Mouse (Mus musculus): ENCODE results near the gene Ccnt1. TPM values are rescaled to one million over a fixed set of nuclear protein-coding genes. Genes with fewer than 3 reads are reported as not detected.

The Ccnt1 gene
- polyA plus RNA-seq, 1 experiment from 2014 or later = 30.2 TPM

DNA sequence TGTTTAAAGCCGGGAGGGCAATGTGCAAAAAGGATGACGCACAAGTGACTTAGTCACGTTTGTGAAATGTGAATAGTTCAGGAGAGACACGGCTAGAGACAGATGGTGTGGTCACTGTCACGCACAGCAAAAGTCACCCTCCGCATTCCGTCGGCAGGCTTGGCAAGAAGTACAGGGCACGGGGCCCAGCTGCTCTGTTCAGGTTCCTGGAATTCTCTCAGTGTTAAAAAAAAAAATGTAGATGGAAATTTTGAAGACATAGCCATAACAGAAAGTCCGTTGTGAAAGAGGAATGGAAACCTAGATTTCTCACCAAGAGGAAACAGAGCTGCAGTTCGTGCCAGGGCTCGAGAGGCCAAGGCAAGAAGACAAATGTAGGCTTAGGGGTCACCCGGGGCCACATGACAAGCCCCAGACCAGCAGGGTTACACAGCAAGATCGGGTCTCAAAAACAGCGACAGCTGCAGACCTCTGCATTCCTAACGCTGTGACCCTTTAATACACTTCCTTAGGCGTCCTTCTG, 57.9 kb downstream of the Ccnt1 start:
- ATAC-seq (peak; percentile 52), DNase-seq (ENCODE audit: low read depth, low spot score) (no peak)
- in situ Hi-C loops (cut with MboI; ENCODE audit: low pct_unique_long_range_greater_than_20kb) = loop anchor here (5.0 kb wide), 1 partner anchor 104 kb away; no protein-coding TSS in a partner anchor
- ChIA-PET CTCF (no interaction called here), POLR2A (interaction anchor here (0.5 to 1.5 kb wide), 3 partner anchors 10 to 109 kb away, joined by 3 read pairs; no protein-coding TSS in a partner anchor)
- TF ChIP-seq CTCF (IDR thresholded peaks at IDR 0.05) = no peak
- no peaks in the 10 kb centered on the region for H3K27me3 ChIP-seq

DNA sequence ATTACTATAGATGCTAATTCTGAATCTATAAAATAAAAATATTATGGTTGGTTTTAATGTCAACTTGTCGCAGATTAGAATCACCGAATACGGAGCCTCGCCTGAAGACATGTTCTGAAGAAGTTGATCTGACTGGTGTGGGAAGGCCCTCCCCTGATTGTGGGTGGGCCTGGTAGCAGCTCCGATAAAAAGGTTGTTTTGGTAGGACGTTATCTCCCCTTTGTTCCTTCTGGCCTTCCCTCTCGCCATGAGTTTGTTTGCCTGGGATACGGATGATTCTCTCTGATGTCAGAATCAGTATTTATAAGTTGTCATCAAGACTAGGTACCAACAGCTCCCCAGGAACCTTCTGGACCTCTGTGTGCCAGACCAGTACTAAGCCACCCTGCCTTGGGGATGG, 58.5 kb downstream of the Ccnt1 start:
- in situ Hi-C loops (cut with MboI; ENCODE audit: low pct_unique_long_range_greater_than_20kb) = loop anchor here (5.0 kb wide), 1 partner anchor 105 kb away; no protein-coding TSS in a partner anchor
- no peak for DNase-seq (ENCODE audit: low read depth, low spot score)
- no peak for TF ChIP-seq CTCF (IDR thresholded peaks at IDR 0.05)
- H3K27me3 ChIP-seq = no peaks in the 10 kb centered on the region
- ChIA-PET CTCF (no interaction called here), POLR2A (no interaction called here)
- ATAC-seq = no peak

DNA sequence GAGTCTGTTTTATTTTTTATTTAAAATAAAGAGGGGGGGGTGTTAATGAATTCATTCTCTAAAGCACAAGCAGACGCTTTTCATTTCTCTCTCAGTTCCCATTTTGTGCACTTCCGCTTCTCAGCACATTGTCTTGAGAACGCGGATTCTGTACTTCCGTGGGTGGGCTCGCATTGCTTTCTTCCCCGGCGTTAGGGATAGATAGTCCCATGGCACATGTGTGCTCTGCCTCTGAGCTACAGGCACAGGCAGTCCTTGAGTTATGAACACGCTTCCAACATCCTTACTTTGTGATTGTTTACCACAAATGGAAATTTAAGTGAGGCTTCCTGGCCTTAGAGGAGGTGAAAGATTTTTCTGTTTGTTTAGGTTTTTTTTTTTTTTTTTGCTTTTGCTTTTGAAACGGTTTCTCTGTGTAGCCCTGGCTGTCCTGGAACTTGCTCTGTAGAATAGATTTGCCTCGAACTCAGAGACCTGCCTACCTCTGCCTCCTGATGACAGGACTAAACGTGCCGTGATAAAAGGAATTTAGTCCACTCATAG, 59.3 kb downstream of the Ccnt1 start:
- in situ Hi-C loops (cut with MboI; ENCODE audit: low pct_unique_long_range_greater_than_20kb) = loop anchor here (5.0 kb wide), 1 partner anchor 106 kb away; no protein-coding TSS in a partner anchor

DNA sequence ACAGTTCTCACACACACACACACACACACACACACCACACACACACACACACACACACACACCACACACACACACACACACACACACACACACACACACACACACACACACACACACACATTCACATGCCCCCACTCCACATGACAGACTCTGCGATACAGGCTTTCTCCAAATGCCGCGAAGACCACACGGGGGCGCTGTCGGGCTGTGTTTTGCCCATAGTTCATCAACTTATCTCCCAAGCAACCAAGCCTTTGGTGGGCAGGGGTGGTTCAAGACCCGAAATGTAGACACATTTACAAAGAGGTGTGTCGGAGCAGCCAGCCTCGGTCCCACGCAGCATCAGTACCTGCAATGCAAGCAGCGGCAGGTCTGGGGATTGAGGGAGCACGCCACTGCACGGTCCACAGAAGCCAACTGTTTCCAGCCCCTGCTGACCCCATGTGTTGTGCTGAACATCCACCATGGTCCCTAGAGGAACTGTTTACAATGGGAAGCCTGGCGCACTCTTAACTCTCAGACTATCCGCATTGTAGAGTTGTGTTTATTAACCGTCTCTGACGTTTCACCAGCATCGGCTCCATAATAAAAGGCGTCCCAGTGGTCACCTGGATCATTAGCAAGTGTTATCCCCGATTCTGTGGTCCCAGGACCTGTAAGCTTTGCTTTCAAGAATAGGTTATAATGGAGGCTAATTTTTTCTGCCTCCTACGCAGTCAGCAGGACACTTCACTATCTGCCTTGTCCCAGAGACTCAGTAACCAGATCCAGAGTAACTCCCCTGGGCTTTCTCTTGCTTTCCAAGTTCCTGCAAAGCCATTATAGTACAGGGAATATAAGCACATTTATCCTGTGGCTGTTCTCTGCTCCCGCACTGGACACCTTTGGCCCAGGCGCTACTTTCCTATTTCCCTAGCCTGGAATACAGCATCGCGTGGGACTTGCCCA, 60.0 kb downstream of the Ccnt1 start:
- no peak for ATAC-seq

More for the DNA sequence above, 59.3 kb downstream of the Ccnt1 start:
- ATAC-seq (no peak), DNase-seq (ENCODE audit: low read depth, low spot score) (no peak)
- TF ChIP-seq CTCF (IDR thresholded peaks at IDR 0.05) = no peak
- CTCF ChIA-PET = no interaction called here
- POLR2A ChIA-PET = no interaction called here
- no peaks in the 10 kb centered on the region for H3K27me3 ChIP-seq

DNA sequence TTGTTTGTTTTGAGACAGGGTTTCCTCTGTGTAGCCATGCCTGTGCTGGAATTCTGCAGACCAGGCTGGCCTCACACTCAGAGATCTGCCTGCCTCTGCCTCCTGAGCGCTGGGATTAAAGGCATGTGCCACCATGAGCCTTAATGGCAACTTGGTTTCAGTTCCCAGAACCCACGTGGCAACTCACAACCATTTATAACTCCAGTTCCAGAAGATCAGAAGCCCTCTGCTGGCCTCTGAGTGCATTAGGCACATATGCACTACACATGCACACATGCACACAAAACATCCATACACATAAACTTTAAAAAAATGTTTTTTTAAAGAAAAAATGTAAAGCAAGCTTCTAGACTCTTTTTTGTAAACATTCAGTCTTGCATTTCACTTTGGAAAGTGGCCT, 61.3 kb downstream of the Ccnt1 start:
- CTCF ChIA-PET = no interaction called here
- in situ Hi-C loops (cut with MboI; ENCODE audit: low pct_unique_long_range_greater_than_20kb) = no loop called here

More for the DNA sequence above, 60.0 kb downstream of the Ccnt1 start:
- TF ChIP-seq CTCF (IDR thresholded peaks at IDR 0.05) = peak; percentile 85
- in situ Hi-C loops (cut with MboI; ENCODE audit: low pct_unique_long_range_greater_than_20kb) = loop anchor here (5.0 kb wide), 1 partner anchor 107 kb away; no protein-coding TSS in a partner anchor
- DNase-seq (ENCODE audit: low read depth, low spot score) = no peak
- H3K27me3 ChIP-seq = no peaks in the 10 kb centered on the region
- ChIA-PET POLR2A (no interaction called here), CTCF (no interaction called here)

DNA sequence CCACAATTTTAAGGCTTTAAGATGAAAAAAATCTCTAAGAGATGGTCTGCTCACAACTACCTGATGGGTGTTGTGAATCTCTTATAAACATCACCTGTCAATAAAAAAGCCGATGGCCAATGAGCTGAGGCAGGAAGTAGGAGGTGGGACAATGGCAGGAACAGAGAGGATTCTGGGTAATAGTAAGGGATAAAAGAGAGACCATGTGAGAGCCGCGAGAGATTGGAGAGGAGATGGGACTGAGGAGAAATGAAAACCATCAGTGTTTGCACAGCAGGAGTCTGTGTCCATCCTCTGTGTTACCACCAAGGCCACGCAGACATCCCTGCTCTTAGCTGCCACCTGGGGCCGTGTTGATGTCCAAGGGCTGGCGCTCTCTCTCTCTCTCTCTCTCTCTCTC, 63.4 kb downstream of the Ccnt1 start:
- in situ Hi-C loops (cut with MboI; ENCODE audit: low pct_unique_long_range_greater_than_20kb) = no loop called here
- no peaks in the 10 kb centered on the region for H3K27me3 ChIP-seq
- ATAC-seq (no peak), DNase-seq (ENCODE audit: low read depth, low spot score) (no peak)
- ChIA-PET CTCF (no interaction called here), POLR2A (no interaction called here)
- no peak for TF ChIP-seq CTCF (IDR thresholded peaks at IDR 0.05)

More for the DNA sequence above, 61.3 kb downstream of the Ccnt1 start:
- no peak for ATAC-seq
- peak; percentile 21 for TF ChIP-seq CTCF (IDR thresholded peaks at IDR 0.05)
- POLR2A ChIA-PET = no interaction called here
- no peaks in the 10 kb centered on the region for H3K27me3 ChIP-seq
- no peak for DNase-seq (ENCODE audit: low read depth, low spot score)

DNA sequence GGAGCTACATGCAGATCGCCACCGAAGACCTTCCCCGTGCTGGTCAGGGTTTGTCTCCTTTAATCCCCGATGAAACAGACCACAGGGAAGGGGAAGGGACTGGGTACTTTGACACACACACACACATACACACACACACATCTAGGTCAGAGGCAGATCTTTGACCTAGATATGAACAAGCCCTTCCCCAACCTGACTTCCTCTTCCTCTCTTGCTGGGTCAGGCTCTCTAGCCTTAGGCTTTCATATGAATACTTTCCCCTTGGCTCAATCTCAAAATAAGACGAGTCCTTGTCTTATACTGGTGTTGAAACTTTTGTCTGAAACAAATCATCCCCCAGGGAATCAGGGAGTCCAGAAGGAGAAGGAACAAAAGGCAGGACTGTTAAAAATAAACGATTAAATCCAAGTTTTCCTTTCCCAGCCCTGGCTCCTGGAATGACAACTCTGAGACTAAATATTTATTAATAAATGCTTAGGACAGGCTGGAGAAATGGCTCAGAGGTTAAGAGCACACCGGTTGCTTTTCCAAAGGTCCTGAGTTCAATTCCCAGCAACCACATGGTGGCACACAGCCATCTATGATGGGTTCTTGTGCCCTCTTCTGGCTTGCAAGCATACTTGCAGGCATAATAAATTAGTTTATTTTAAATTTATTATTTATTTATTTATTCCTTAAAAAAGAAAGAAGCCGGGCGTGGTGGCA, 64.3 kb downstream of the Ccnt1 start:
- ChIA-PET POLR2A (interaction anchor here (1.2 kb wide), 1 partner anchor 52 kb away, joined by 3 read pairs; no protein-coding TSS in a partner anchor), CTCF (no interaction called here)
- in situ Hi-C loops (cut with MboI; ENCODE audit: low pct_unique_long_range_greater_than_20kb) = no loop called here
- H3K27me3 ChIP-seq = no peaks in the 10 kb centered on the region
- peak; percentile 34 for TF ChIP-seq CTCF (IDR thresholded peaks at IDR 0.05)
- DNase-seq (ENCODE audit: low read depth, low spot score) = no peak
- ATAC-seq = no peak

DNA sequence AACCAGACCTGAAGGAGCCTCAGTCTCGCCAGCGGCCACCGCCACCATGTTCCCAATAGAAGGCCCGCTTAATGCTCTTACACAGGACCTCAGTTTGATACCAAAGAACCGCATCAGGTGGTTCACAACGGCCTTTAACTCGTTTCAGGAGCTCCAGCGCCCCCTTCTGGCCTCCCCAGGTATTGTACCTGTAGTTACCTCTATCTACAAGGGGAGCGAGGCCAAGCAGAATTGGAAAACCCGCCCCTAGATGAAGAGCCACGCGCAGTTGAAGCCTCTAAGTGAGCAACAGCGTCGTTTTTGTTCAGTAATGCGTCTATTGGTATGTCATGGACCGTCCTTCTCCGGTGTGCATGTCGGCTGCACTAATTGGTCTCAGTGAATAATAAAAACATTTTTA, 66.2 kb downstream of the Ccnt1 start:
- TF ChIP-seq CTCF (IDR thresholded peaks at IDR 0.05) = peak; percentile 86
- ChIA-PET CTCF (no interaction called here), POLR2A (no interaction called here)
- no peaks in the 10 kb centered on the region for H3K27me3 ChIP-seq
- ATAC-seq (peak; percentile 35), DNase-seq (ENCODE audit: low read depth, low spot score) (no peak)
- in situ Hi-C loops (cut with MboI; ENCODE audit: low pct_unique_long_range_greater_than_20kb) = no loop called here

DNA sequence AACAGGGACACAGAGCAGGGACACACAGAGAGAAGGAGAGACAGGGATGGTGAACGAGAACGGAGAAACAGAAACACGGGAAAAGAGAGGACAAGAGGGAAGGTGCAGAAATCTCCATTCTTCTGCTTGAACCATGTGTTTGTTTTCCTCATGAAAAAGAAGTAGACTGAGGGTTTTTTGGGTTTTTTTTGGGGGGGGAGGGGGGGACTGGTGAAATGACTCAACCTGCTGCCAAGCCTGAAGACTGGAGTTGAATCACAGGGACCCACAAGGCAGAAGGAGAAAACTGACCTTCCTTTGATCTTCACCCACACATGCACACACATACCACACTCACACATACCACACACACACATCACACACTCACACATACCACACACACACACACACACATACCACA, 67.4 kb downstream of the Ccnt1 start:
- ATAC-seq = no peak
- ChIA-PET CTCF (interaction anchor here (0.7 kb wide), 1 partner anchor 94 kb away, joined by 3 read pairs; no protein-coding TSS in a partner anchor), POLR2A (no interaction called here)
- no peak for DNase-seq (ENCODE audit: low read depth, low spot score)
- TF ChIP-seq CTCF (IDR thresholded peaks at IDR 0.05) = no peak
- in situ Hi-C loops (cut with MboI; ENCODE audit: low pct_unique_long_range_greater_than_20kb) = no loop called here
- no peaks in the 10 kb centered on the region for H3K27me3 ChIP-seq

DNA sequence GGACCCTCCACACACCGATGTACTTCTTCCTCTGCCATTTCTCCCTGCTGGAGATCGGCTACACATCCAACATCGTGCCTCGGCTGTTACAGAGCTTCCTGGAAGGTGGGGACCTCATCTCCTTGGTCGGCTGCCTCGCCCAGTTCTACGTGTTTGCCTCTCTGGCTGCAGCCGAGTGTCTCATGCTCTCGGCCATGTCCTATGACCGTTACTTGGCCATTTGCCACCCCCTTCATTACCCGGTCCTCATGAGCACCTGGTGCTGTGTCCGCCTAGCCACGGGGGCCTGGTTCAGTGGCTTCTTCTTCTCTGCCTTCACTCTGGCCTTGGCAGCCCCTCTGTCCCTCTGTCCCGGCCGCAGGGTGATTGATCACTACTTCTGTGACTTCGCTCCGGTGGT, 73.1 kb downstream of the Ccnt1 start:
- ChIA-PET POLR2A (no interaction called here), CTCF (no interaction called here)
- ATAC-seq = no peak
- in situ Hi-C loops (cut with MboI; ENCODE audit: low pct_unique_long_range_greater_than_20kb) = no loop called here
- no peak for TF ChIP-seq CTCF (IDR thresholded peaks at IDR 0.05)
- no peak for DNase-seq (ENCODE audit: low read depth, low spot score)
- no peaks in the 10 kb centered on the region for H3K27me3 ChIP-seq
